Mouse (Mus musculus) kidney, adult 2 months (tissue): ENCODE measurements around the gene Nkd1. TPM values are rescaled to one million over a fixed set of nuclear protein-coding genes. Genes with fewer than 3 reads are reported as not detected.
A peak's percentile ranks its signal among the peaks of the same experiment; 100 is the strongest.

ENCODE experiments used
- DNase-seq: peaks from one replicate; pipeline ENCODE4 v3.0.0; 2021
- H3K27ac ChIP-seq: fragments of 200-500 bp; 2 replicates; pipeline ENCODE4 v1.5.1; 2012; ENCODE audit warnings: low read depth, low read length, control low read depth, inconsistent platforms; ENCODE audit not compliant: insufficient read depth
- H3K27me3 ChIP-seq: fragments of 200-500 bp; replicated peaks from 2 replicates; pipeline ENCODE4 v1.6.1; 2012; ENCODE audit warnings: mild to moderate bottlenecking, moderate library complexity, low read length, inconsistent platforms; ENCODE audit not compliant: control insufficient read depth, insufficient read depth
- H3K36me3 ChIP-seq: fragments of 200-500 bp; 2 replicates; pipeline ENCODE4 v1.6.1; 2012; ENCODE audit warnings: mild to moderate bottlenecking, moderate library complexity, low read length, inconsistent platforms; ENCODE audit not compliant: control insufficient read depth, insufficient read depth
- H3K4me1 ChIP-seq: fragments of 200-500 bp; 2 replicates; pipeline ENCODE4 v1.6.1; 2011; ENCODE audit warnings: low read length; ENCODE audit not compliant: control insufficient read depth, insufficient read depth
- H3K4me3 ChIP-seq: fragments of 200-500 bp; 2 replicates; pipeline ENCODE4 v1.5.1; 2011; ENCODE audit warnings: mild to moderate bottlenecking, low read depth, low read length, control low read depth; ENCODE audit not compliant: insufficient read depth
- CTCF ChIP-seq: fragments of 200-500 bp; conservative IDR thresholded peaks from 2 replicates; pipeline ENCODE4 v1.5.1; 2011; ENCODE audit warnings: low read depth, mild to moderate bottlenecking, control low read depth, low read length, moderate library complexity, mixed read lengths; ENCODE audit not compliant: insufficient read depth, insufficient read length
- POLR2A ChIP-seq: fragments of 200-500 bp; IDR thresholded peaks from one replicate; pipeline ENCODE4 v1.6.1; 2011; ENCODE audit warnings: low read depth, low read length, control low read depth
- WGBS: fragments of 180-500 bp; shearing (Covaris S2); methylation state at CpG from one replicate; pipeline ENCODE4 v1.1.7; 2018; 5-methylcytosine and 5-hydroxymethylcytosine counted together
- polyA plus RNA-seq: library from polyadenylated mRNA; depleted of rRNA; stranded (reverse); fragments of >200 nt; gene quantifications from 2 replicates; pipeline ENCODE4 v1.2.3, GENCODE M21; 2012

Gene Nkd1
- polyA plus RNA-seq, 1 experiment: 8.6 TPM

DNA sequence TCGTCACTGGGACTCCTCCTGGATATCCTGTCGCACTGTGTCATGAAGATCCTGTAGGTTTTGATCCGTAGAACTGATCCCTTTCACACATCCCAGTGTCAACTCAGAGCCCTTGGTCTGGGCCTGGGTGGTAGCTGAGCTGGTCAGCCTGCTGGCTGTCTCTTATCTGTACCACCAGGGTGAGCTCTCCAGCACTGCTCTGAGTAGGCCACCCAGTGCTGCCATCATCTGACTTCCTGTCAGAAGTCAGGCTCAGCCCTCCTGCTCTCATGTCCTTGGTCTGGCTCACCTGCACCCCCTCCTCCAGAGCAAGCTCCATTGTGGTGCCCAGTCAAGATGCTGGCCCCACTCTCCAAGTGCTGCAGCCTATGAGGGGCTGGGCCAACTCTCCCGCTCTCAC is 18.8 kb downstream of the Nkd1 start:
- TF ChIP-seq CTCF: no peak
- no peak for TF ChIP-seq POLR2A
- no peak for DNase-seq
- H3K36me3 ChIP-seq: no peaks in the 10 kb centered on the region
- no peaks in the 10 kb centered on the region for H3K27me3 ChIP-seq
- H3K4me1 ChIP-seq: no peaks in the 10 kb centered on the region
- 86% methylated on average over 4 of the region's 4 CpGs for WGBS
- no peak overlapping the region for H3K4me3 ChIP-seq
- H3K27ac ChIP-seq: no peak overlapping the region

DNA sequence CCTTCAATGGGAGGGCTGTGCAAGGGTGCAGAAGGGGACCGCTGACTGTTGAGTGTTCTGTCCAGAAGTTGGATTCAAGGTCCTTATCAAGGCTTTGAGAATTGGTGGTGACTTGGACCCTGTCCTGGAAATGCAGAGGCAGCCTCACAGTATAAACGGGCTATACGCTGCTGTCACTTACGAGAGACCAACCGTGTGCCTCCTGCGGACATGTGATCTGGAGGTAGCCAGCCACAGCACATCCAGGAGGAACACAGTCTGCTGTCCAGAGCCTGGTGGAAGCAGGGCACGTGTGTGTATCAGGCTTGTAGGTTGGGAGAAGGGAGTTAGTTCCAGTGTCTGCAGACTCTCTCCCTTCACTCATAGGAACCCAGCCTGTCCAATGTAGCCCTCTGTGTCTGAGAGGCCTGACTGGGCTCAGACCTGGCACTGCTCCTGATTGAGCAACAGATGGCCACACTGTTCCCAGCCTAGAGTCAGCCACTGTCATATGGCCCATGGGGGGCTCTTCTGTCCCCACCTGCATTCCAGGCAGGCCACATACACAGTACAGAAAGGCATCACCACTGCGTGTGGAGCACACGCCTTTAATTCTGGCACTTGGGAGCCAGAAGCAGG is 21.6 kb downstream of the Nkd1 start:
- Histone ChIP-seq H3K27ac (no peak overlapping the region), H3K27me3 (no peaks in the 10 kb centered on the region), H3K4me3 (no peak overlapping the region), H3K36me3 (no peaks in the 10 kb centered on the region), H3K4me1 (no peaks in the 10 kb centered on the region)
- no peak for TF ChIP-seq CTCF
- no peak for TF ChIP-seq POLR2A
- DNase-seq: no peak
- WGBS: 81% methylated on average over 9 of the region's 9 CpGs

DNA sequence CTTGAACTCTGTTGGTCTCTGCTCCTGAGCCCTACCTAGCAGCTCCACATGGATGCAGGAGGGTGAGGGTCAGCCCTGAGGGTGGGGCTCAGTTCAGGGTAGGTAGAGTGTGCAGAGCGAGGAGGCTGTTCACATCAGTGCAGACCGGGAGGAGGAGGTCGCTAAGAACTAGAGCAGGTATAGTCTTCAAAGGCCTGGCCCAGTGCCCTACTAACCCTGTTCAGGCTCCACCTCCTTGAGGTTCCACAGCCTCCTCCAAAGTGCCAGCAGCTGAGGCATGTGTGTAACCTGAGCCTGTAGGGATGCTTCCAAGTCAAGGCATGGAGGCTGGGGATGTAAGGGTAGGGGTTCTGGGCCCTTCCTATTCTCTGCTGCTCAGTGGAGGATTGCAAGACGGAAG is 23.5 kb downstream of the Nkd1 start:
- 61% methylated on average over 4 of the region's 4 CpGs for WGBS
- no peak overlapping the region for H3K27ac ChIP-seq
- H3K36me3 ChIP-seq: no peaks in the 10 kb centered on the region
- no peak for DNase-seq
- no peaks in the 10 kb centered on the region for H3K4me1 ChIP-seq
- H3K4me3 ChIP-seq: no peak overlapping the region
- no peaks in the 10 kb centered on the region for H3K27me3 ChIP-seq
- no peak for TF ChIP-seq CTCF
- TF ChIP-seq POLR2A: no peak

DNA sequence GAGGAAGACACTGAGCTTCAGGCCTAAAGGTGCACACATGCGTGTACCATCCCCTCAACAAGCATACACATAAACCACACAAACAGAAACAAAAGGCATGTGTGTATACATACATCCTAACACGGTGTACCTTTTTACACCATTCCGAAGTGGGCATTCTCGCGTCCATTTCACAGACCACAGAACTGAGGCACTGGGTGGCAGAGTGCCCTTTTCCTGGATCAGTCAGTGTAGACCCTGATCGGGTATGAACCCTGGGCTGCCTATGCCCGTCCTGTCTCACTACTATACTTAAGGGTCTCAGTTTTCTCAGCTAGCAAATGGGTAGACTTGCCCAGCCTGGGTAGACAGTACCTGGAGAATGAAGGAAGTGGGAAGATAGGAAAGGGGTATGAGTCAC is 24.3 kb downstream of the Nkd1 start:
- Histone ChIP-seq H3K4me3 (no peak overlapping the region), H3K4me1 (no peaks in the 10 kb centered on the region), H3K27me3 (no peaks in the 10 kb centered on the region), H3K27ac (no peak overlapping the region), H3K36me3 (no peaks in the 10 kb centered on the region)
- TF ChIP-seq POLR2A (no peak), CTCF (no peak)
- WGBS: 98% methylated on average over 7 of the region's 7 CpGs
- DNase-seq: no peak

DNA sequence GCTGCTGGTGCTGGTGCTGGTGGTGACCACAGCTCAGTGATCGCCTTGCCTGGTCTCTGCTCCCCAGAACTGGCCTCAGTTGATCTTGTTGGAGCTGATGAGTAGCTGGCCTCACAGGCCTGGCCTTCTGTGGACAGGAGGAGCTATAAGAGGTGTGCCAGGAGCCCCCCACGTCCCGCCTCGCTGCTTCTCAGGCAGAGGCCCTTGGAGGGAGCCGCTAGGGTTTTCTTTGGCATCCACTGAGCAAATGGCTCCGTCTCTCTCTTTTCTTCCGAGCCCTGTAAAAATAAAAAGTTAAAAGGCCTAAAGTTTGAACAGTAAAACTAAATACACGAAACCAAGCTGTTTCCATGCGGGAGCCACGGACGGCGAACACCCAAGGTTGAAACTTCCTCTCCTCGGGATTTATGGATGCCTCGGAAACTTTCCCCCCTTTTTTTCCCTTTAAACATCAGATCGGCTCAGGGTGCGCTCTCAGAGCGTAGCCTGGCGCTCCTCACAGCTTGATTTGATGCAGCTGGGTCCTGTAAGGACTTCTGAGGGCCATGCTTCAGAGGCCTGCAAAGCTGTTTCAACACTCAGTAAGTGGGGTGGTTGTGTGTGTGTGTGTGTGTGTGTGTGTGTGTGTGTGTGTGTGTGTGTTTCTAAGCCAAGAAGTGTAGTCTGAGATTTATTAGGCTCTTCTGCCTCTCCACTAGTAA is 25.0 kb downstream of the Nkd1 start:
- H3K27me3 ChIP-seq: no peaks in the 10 kb centered on the region
- TF ChIP-seq POLR2A: no peak
- TF ChIP-seq CTCF: no peak
- peak; percentile 53 for DNase-seq
- H3K27ac ChIP-seq: no peak overlapping the region
- H3K4me3 ChIP-seq: no peak overlapping the region
- WGBS: 62% methylated on average over 18 of the region's 18 CpGs
- H3K36me3 ChIP-seq: no peaks in the 10 kb centered on the region
- H3K4me1 ChIP-seq: no peaks in the 10 kb centered on the region

DNA sequence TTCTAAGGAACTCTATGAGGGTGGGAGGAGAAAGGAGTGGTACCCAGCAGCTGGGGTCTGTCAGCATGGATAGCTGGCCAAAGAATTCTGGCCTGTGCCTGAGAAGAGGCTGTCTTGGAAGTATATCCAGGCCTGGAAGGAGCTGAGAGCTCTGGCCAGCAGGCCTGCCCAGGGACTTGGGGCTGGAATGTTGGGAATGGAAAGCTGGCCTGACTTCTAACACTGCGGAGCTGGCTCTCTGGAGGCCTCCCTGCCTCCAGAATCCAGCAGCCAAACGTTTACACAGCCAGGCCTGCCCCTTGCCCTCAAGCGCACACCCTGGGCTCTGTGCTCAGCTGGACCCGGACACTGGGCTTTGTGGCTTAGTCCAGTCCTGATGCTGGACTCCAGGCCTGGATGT is 34.5 kb downstream of the Nkd1 start:
- peak; percentile 62 for DNase-seq
- H3K36me3 ChIP-seq: no peaks in the 10 kb centered on the region
- H3K4me1 ChIP-seq: no peaks in the 10 kb centered on the region
- no peak for TF ChIP-seq POLR2A
- WGBS: 65% methylated on average over 4 of the region's 4 CpGs
- no peak overlapping the region for H3K27ac ChIP-seq
- no peaks in the 10 kb centered on the region for H3K27me3 ChIP-seq
- no peak overlapping the region for H3K4me3 ChIP-seq

DNA sequence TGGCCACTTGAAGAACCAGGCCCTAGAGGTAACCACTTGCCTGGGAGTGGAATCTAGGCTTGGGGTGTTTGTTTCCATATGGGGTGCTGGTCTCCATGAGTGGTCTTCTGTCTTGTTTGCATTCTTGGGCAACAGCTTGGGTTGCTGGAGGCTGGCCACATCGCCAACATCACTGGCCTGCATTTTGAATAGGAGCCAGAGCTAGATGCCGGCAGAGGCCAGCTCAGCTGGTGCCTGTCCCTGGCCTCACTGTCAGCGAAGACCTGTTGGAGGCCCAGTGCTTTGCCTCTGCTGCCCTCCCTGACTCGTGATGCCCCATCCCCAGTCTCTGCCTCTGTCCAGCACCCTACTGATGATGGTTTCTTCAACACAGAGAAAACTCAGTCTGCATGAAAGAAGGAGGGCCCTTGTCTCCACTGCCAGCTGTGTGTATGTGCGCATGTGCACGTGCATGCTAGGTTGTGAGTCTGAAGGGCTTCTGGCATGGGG is 38.9 kb downstream of the Nkd1 start:
- Histone ChIP-seq H3K27me3 (no peaks in the 10 kb centered on the region), H3K36me3 (no peaks in the 10 kb centered on the region), H3K4me3 (no peak overlapping the region), H3K4me1 (no peaks in the 10 kb centered on the region), H3K27ac (no peak overlapping the region)
- DNase-seq: no peak
- no peak for TF ChIP-seq CTCF
- no peak for TF ChIP-seq POLR2A
- WGBS: 84% methylated on average over 6 of the region's 6 CpGs
